Mouse (Mus musculus) testis, adult 2 months (tissue): ENCODE results near the gene Tspan17.

ENCODE experiments used
- CTCF ChIP-seq: fragments of 200-500 bp; IDR thresholded peaks from 2 replicates; pipeline ENCODE4 v1.5.1; 2012; ENCODE audit warnings: low read depth, mild to moderate bottlenecking, inconsistent platforms, low read length, moderate library complexity; ENCODE audit not compliant: control insufficient read depth, insufficient read depth, insufficient replicate concordance
- POLR2A ChIP-seq: fragments of 200-500 bp; IDR thresholded peaks from 2 replicates; pipeline ENCODE4 v1.6.1; 2012; ENCODE audit warnings: low read depth, mild to moderate bottlenecking, inconsistent platforms, low read length, moderate library complexity; ENCODE audit not compliant: control insufficient read depth

GRCm38 (mm10) chr13:54844579-54844978 is 55.4 kb downstream of the Tspan17 start:
- TF ChIP-seq CTCF (no peak), POLR2A (no peak)
